Mouse (Mus musculus) forebrain, embryonic 16.5 days (tissue): Measurements from ENCODE around the gene Ywhab. TPM values are rescaled to one million over a fixed set of nuclear protein-coding genes. Genes with fewer than 3 reads are reported as not detected.
A peak's percentile ranks its signal among the peaks of the same experiment; 100 is the strongest.

Experiments
- ATAC-seq: fragments of 200-750 bp; cut with Nextera tagmentation; 2 replicates; pipeline ENCODE4 v1.8.0; 2017; ENCODE audit warnings: mild to moderate bottlenecking, moderate library complexity
- H3K27ac ChIP-seq: fragments of 300-500 bp; sonication (generic); 2 replicates; pipeline ENCODE4 v1.5.1; 2014; ENCODE audit warnings: low read length, control low read depth
- H3K27me3 ChIP-seq: fragments of 300-500 bp; sonication (generic); replicated peaks from 2 replicates; pipeline ENCODE4 v1.6.1; 2014; ENCODE audit warnings: low read length; ENCODE audit not compliant: control insufficient read depth, insufficient read depth
- H3K36me3 ChIP-seq: fragments of 300-500 bp; sonication (generic); 2 replicates; pipeline ENCODE4 v1.6.1; 2014; ENCODE audit not compliant: control insufficient read depth, insufficient read depth
- H3K4me1 ChIP-seq: fragments of 300-500 bp; sonication (generic); replicated peaks from 2 replicates; pipeline ENCODE4 v1.6.1; 2014; ENCODE audit warnings: low read length; ENCODE audit not compliant: control insufficient read depth, insufficient read depth
- H3K4me2 ChIP-seq: fragments of 300-500 bp; sonication (generic); 2 replicates; pipeline ENCODE4 v1.6.1; 2014; ENCODE audit warnings: mild to moderate bottlenecking, low read length, control low read depth
- H3K4me3 ChIP-seq: fragments of 300-500 bp; sonication (generic); replicated peaks from 2 replicates; pipeline ENCODE4 v1.5.1; 2014; ENCODE audit warnings: mild to moderate bottlenecking, low read length, control low read depth
- H3K9ac ChIP-seq: fragments of 300-500 bp; sonication (generic); replicated peaks from 2 replicates; pipeline ENCODE4 v1.6.1; 2014; ENCODE audit warnings: low read depth, low read length, control low read depth
- H3K9me3 ChIP-seq: fragments of 300-500 bp; sonication (generic); 2 replicates; pipeline ENCODE4 v1.6.1; 2016; ENCODE audit warnings: low read length; ENCODE audit not compliant: control insufficient read depth
- WGBS: fragments of 180-500 bp; shearing (Covaris S2); extraction: QIAGEN DNeasy Blood & Tissue Kit; methylation state at CpG from one replicate; pipeline ENCODE4 v1.1.7; 2014; 5-methylcytosine and 5-hydroxymethylcytosine counted together
- polyA plus RNA-seq: library from polyadenylated mRNA; unstranded; fragments of >200 nt; fragmentation: Nextera tagmentation; extraction: Ambion mirVana; gene quantifications from 2 replicates; pipeline ENCODE4 v1.2.1, GENCODE M21; 2015

Gene Ywhab
- polyA plus RNA-seq = 453 and 463 TPM in 2 replicates

GRCm38 (mm10) chr2:163994654-163994976 is at the start of gene Ywhab:
Ywhab (plus strand) TSS chr2:163994960.
- Histone ChIP-seq H3K4me3 (peak within 1 kb of the TSS; percentile 96), H3K27ac (peak within 1 kb of the TSS; percentile 90), H3K9me3 (no peaks in the 10 kb centered on the region), H3K4me2 (peak within 1 kb of the TSS; percentile 71), H3K4me1 (peaks cover 24% of the 10 kb centered on the region), H3K9ac (peak within 1 kb of the TSS; percentile 87), H3K36me3 (0 out of 2 replicates have a peak, but pooled peaks cover 5% of the 10 kb centered on the region), H3K27me3 (no peaks in the 10 kb centered on the region)
- no peak for ATAC-seq
- WGBS = 0% methylated on average over 12 of the region's 14 CpGs

GRCm38 (mm10) chr2:163946221-163946620 is 48.5 kb upstream of the Ywhab start:
- WGBS = 83% methylated on average over 15 of the region's 15 CpGs
- no peaks in the 10 kb centered on the region for H3K36me3 ChIP-seq
- ATAC-seq = no peak
- no peak overlapping the region for H3K4me3 ChIP-seq
- H3K27ac ChIP-seq = no peak overlapping the region
- no peaks in the 10 kb centered on the region; the same call in 1 of the 2 replicates for H3K27me3 ChIP-seq
- no peaks in the 10 kb centered on the region for H3K4me1 ChIP-seq
- no peak overlapping the region for H3K4me2 ChIP-seq
- H3K9ac ChIP-seq = no peak overlapping the region
- no peaks in the 10 kb centered on the region for H3K9me3 ChIP-seq

GRCm38 (mm10) chr2:163947976-163948375 is 46.8 kb upstream of the Ywhab start:
- no peaks in the 10 kb centered on the region for H3K36me3 ChIP-seq
- H3K27ac ChIP-seq = no peak overlapping the region
- no peaks in the 10 kb centered on the region; the same call in 1 of the 2 replicates for H3K27me3 ChIP-seq
- 70% methylated on average over 7 of the region's 7 CpGs for WGBS
- no peak for ATAC-seq
- H3K4me2 ChIP-seq = no peak overlapping the region
- no peak overlapping the region for H3K4me3 ChIP-seq
- H3K9me3 ChIP-seq = no peaks in the 10 kb centered on the region
- H3K4me1 ChIP-seq = no peaks in the 10 kb centered on the region
- no peak overlapping the region for H3K9ac ChIP-seq

- Histone ChIP-seq H3K9ac (no peak overlapping the region), H3K4me3 (no peak overlapping the region), H3K4me2 (no peak overlapping the region), H3K27me3 (no peaks in the 10 kb centered on the region; the same call in 1 of the 2 replicates), H3K9me3 (no peaks in the 10 kb centered on the region), H3K27ac (no peak overlapping the region), H3K4me1 (no peaks in the 10 kb centered on the region), H3K36me3 (no peaks in the 10 kb centered on the region)
- ATAC-seq = no peak; the same call in 1 of the 2 replicates
- WGBS = 26% methylated on average over 4 of the region's 4 CpGs
Observed at GRCm38 (mm10) chr2:163951770-163952169, 43.0 kb upstream of the Ywhab start.

- no peaks in the 10 kb centered on the region for H3K4me1 ChIP-seq
- no peak overlapping the region for H3K27ac ChIP-seq
- no peak overlapping the region for H3K4me2 ChIP-seq
- no peaks in the 10 kb centered on the region for H3K36me3 ChIP-seq
- ATAC-seq = no peak
- no peak overlapping the region for H3K9ac ChIP-seq
- no peaks in the 10 kb centered on the region; the same call in 1 of the 2 replicates for H3K27me3 ChIP-seq
- H3K9me3 ChIP-seq = no peaks in the 10 kb centered on the region
- H3K4me3 ChIP-seq = no peak overlapping the region
- 77% methylated on average over 7 of the region's 7 CpGs for WGBS
Observed at GRCm38 (mm10) chr2:163953622-163954310, 41.0 kb upstream of the Ywhab start.

GRCm38 (mm10) chr2:163964606-163965560 is 29.9 kb upstream of the Ywhab start:
- 74% methylated on average over 17 of the region's 19 CpGs for WGBS
- Histone ChIP-seq H3K27ac (no peak overlapping the region), H3K9ac (no peak overlapping the region), H3K27me3 (no peaks in the 10 kb centered on the region), H3K4me2 (no peak overlapping the region), H3K36me3 (no peaks in the 10 kb centered on the region), H3K4me1 (no peaks in the 10 kb centered on the region), H3K4me3 (no peak overlapping the region), H3K9me3 (no peaks in the 10 kb centered on the region)
- ATAC-seq = no peak

- no peak overlapping the region for H3K4me3 ChIP-seq
- 71% methylated on average over 7 of the region's 7 CpGs for WGBS
- H3K9me3 ChIP-seq = no peaks in the 10 kb centered on the region
Observed at GRCm38 (mm10) chr2:163965706-163966105, 29.1 kb upstream of the Ywhab start.

DNA sequence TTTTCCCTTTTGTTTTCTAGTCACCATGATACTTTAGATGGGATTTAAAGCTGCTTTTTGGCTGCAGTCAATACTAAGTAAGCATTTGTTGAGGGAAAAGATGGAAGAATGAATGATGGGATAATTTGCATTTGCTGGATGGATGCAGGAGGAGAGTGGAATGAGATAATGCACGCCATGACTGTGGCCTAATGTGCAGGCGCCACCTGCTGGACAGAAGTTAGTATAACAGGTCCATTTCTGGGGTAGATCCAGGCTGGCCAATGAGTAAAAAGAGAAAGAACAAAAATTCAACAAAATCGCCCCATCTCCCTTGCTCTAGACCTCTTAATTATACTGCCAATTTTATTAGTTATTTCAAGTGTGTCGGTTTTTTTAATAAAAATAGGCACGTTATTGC is 26.2 kb upstream of the Ywhab start:
- no peak overlapping the region for H3K27ac ChIP-seq
- no peaks in the 10 kb centered on the region for H3K36me3 ChIP-seq
- H3K9me3 ChIP-seq = no peaks in the 10 kb centered on the region
- no peak overlapping the region for H3K4me2 ChIP-seq
- H3K4me1 ChIP-seq = no peaks in the 10 kb centered on the region
- 3% methylated on average over 5 of the region's 5 CpGs for WGBS
- H3K27me3 ChIP-seq = no peaks in the 10 kb centered on the region
- H3K9ac ChIP-seq = no peak overlapping the region
- no peak; the same call in 1 of the 2 replicates for ATAC-seq
- no peak overlapping the region for H3K4me3 ChIP-seq

More at GRCm38 (mm10) chr2:163965706-163966105, 29.1 kb upstream of the Ywhab start:
- no peak overlapping the region for H3K4me2 ChIP-seq
- no peaks in the 10 kb centered on the region for H3K4me1 ChIP-seq
- H3K36me3 ChIP-seq = no peaks in the 10 kb centered on the region
- H3K27me3 ChIP-seq = no peaks in the 10 kb centered on the region
- H3K9ac ChIP-seq = no peak overlapping the region
- no peak overlapping the region for H3K27ac ChIP-seq
- no peak for ATAC-seq

GRCm38 (mm10) chr2:163970326-163970725 is 24.4 kb upstream of the Ywhab start:
- H3K9me3 ChIP-seq = no peaks in the 10 kb centered on the region
- H3K4me2 ChIP-seq = no peak overlapping the region
- H3K4me3 ChIP-seq = no peak overlapping the region
- H3K27ac ChIP-seq = no peak overlapping the region
- H3K27me3 ChIP-seq = no peaks in the 10 kb centered on the region
- WGBS = 58% methylated on average over 3 of the region's 3 CpGs
- no peaks in the 10 kb centered on the region for H3K4me1 ChIP-seq
- no peak overlapping the region for H3K9ac ChIP-seq
- H3K36me3 ChIP-seq = no peaks in the 10 kb centered on the region
- ATAC-seq = no peak
